Mouse (Mus musculus) G1E (cell line): Measurements from ENCODE around the gene Ascc1.

Experiments
- CTCF ChIP-seq: IDR thresholded peaks from 2 replicates; pipeline ENCODE4 v1.5.1; 2012; ENCODE audit warnings: low read depth, low read length, inconsistent platforms, mixed read lengths
- GATA1 ChIP-seq: IDR thresholded peaks from 2 replicates; pipeline ENCODE4 v1.6.1; 2012; ENCODE audit warnings: borderline replicate concordance, low read length, inconsistent platforms, mixed read lengths
- GATA2 ChIP-seq: IDR thresholded peaks from 2 replicates; pipeline ENCODE4 v1.6.1; 2012; ENCODE audit warnings: low read depth, low read length, inconsistent platforms, borderline replicate concordance
- POLR2AphosphoS5 ChIP-seq: IDR thresholded peaks from 2 replicates; pipeline ENCODE4 v1.6.1; 2012; ENCODE audit warnings: low read depth, low read length, inconsistent platforms; ENCODE audit not compliant: insufficient replicate concordance
- TAL1 ChIP-seq: conservative IDR thresholded peaks from 2 replicates; pipeline ENCODE4 v1.6.1; 2012; ENCODE audit warnings: low read depth, low read length, inconsistent platforms, mixed read lengths

DNA sequence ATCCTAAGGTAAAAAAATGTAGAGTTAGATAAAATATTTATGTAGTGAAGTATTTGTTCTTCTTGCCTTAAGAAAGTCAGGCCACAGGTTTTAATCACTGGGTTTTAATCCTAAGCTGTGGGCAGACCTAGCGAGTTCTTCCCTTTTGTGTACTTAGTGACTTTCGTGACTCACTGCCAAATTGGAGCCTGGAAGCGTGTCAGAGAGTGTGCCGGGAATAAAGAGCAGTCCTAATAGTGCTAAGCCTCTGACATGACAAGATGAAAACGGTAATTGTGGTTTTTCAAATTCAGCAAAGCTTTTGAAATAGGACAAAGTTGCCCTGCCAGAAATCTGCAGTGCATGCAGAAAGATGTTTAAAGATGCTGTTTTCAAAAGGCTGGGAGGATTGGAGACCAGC lies 44.1 kb downstream of the Ascc1 start:
- TF ChIP-seq CTCF = no peak
- no peak for TF ChIP-seq GATA1
- TF ChIP-seq POLR2AphosphoS5 = no peak
- no peak for TF ChIP-seq TAL1
- TF ChIP-seq GATA2 = no peak
